Mouse (Mus musculus): ENCODE measurements around the gene Rftn1. TPM values are rescaled to one million over a fixed set of nuclear protein-coding genes. Genes with fewer than 3 reads are reported as not detected.

Gene Rftn1
- total RNA-seq, 2 experiments from 2014 or later: 11.4 to 16.9 TPM

DNA sequence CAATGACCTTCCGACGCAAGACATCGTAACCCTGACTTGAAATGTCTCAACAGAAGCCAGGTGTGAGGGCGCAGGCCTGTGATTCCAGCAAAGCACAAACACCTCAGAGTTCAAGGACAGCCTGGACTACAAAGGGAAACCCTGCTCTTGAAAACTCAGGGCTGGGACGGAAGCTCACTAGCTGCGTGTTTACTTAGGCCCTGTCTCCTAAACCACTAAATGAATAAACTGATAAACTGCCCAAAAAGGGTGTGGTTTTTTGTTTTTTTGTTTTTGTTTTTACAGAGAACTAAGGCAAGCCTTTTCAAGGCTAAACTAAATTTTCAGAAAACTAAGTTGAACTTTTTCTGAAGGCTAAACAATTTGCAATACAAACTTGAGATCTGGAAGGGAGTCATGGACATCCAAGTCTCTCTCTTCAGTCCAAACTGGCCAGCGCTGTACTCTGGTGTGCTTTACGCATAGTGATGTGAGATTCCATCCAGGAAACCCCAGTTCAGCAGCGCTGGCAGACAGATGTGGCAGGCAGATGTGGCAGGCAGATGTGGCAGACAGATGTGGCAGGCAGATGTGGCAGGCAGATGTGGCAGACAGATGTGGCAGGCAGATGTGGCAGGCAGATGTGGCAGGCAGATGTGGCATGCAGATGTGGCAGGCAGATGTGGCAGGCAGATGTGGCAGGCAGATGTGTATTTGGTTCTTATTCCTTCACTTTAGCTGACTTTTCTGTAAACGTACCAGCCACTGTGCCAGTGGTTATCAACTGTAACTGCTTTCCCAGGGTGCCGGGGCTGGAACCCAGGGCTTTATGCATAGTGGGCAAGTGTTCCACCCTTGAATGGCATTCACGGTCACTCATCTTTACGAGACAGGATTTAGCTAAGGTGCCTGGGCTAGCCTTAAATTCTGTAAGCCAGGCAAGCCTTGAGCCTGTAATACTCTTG, 158.7 kb downstream of the Rftn1 start:
- no peak overlapping the region for H3K4me3 ChIP-seq
- DNase-seq: no peak
- intact Hi-C loops (cut with DNase I): loop anchor here (5.0 kb wide), 2 partner anchors 45 to 110 kb away; no protein-coding TSS in a partner anchor
- no peak for TF ChIP-seq CTCF (IDR thresholded peaks at IDR 0.05)
- H3K27ac ChIP-seq: peak overlapping the region; percentile 77; the same call in 1 of the 2 replicates

DNA sequence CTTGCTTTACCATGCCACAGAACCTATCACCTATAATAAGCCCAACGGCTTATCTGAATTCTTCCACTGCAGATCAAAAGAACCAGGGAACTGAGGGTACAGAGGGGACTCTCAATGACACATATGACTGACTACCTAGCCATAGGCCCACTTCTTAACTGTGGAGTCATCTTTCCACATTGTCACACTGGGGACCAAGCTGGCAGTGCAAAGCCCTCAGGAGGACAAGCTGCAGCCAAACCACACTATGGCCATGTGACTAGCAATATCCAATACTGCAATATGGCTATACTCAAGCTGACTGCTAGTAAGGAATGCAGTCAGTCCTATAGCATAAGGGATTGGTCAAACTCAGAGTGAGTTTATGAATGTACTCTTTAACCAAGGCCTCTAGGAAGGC, 164.8 kb downstream of the Rftn1 start:
- TF ChIP-seq CTCF (IDR thresholded peaks at IDR 0.05): no peak
- DNase-seq: no peak
- intact Hi-C loops (cut with DNase I): no loop called here
- Histone ChIP-seq H3K4me3 (no peak overlapping the region), H3K27ac (peak overlapping the region; percentile 76)

DNA sequence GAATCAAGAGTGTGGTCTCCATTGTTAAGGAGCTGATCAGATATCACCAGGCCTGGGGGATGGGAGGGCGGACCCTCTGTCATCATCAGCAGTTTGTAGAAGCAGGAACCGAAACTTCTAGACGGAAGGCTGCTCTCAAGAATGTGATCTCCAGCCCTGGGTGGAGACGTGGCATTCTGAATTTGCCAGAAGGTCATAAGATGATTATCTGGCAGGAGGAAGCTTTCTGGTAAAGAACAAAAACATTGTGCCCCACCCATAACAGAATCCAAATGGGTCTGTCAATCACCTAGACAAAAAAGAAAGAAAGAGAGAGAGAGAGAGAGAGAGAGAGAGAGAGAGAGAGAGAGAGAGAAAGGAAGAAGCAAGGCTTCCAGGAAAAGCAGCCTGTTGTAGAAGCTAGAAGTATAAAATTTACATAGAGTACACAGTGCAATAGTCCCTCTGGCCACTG, 165.3 kb downstream of the Rftn1 start:
- DNase-seq: peak; percentile 58
- no peak for TF ChIP-seq CTCF (IDR thresholded peaks at IDR 0.05)
- no peak overlapping the region for H3K4me3 ChIP-seq
- H3K27ac ChIP-seq: peak overlapping the region; percentile 76
- intact Hi-C loops (cut with DNase I): no loop called here

GRCm38 (mm10) chr17:50021400-50021799, 169.1 kb downstream of the Rftn1 start:
- intact Hi-C loops (cut with DNase I): no loop called here
- no peak for TF ChIP-seq CTCF (IDR thresholded peaks at IDR 0.05)
- H3K27ac ChIP-seq: 0 out of 2 replicates have a peak overlapping the region, but pooled peaks have one; percentile 67
- H3K4me3 ChIP-seq: no peak overlapping the region
- DNase-seq: no peak

DNA sequence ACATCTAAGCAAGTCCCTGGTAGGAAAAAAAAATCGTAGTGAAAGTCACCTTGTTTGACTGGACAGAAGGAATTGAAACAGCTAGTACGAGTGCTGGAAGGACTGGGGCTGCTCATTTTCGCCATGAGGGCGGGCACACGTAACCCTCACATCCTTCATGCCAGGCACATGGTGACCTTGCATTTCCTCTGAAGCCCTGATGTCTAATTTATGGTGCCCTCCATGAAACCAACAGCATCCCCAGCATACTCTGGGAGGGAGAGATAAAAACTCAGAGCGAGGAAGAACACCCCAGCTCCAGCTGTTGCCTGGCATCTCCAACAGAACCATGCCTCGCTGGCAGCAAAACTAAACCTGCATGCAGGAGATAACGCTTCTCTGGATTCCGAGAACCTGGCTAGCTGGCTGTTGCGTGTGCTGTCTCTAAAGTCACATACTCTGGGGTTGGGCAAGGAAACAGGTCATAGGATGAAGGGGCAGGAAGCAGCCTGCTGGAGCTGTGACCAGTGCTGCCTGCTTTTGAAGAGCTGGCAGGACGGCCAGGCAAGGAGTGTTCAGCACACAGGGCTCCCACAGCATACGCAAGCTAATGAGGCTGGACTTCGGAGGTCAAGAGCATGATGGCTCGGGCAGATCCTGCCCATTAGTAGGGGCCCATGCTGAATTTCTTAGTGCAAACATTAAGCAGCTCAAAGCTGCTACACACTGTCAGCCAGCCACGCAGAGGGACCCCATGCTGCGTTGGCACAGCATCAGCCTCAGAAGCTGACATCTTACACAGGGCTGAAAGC, 170.1 kb downstream of the Rftn1 start:
- Histone ChIP-seq H3K4me3 (peak overlapping the region; percentile 37), H3K27ac (peak overlapping the region; percentile 67)
- intact Hi-C loops (cut with DNase I): no loop called here
- DNase-seq: no peak
- no peak for TF ChIP-seq CTCF (IDR thresholded peaks at IDR 0.05)

DNA sequence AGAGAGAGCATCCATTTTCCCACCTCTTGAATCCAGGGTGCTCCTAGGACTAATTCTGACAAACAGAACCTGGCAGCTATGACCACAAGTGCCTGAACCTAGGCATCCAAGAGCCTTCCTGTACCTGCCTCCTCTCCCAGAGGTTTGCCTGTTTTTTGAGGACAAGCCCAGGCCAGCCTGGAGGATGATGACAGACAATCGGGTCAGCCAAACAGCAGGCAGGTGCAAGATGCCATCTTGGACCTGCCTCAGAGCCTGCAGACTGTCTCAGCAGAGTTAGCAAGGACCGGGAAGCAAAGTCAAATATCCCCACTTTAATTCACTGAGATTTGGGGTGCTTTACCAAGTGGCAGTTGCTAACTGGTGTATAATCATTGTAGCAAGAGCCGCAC, 170.7 kb downstream of the Rftn1 start:
- DNase-seq: no peak
- Histone ChIP-seq H3K27ac (peak overlapping the region; percentile 67; the same call in 1 of the 2 replicates), H3K4me3 (no peak overlapping the region)
- TF ChIP-seq CTCF (IDR thresholded peaks at IDR 0.05): no peak
- intact Hi-C loops (cut with DNase I): no loop called here

GRCm38 (mm10) chr17:50019090-50019489, 171.4 kb downstream of the Rftn1 start:
- no peak overlapping the region for H3K4me3 ChIP-seq
- DNase-seq: peak; percentile 27
- H3K27ac ChIP-seq: peak overlapping the region; percentile 67
- intact Hi-C loops (cut with DNase I): no loop called here
- no peak for TF ChIP-seq CTCF (IDR thresholded peaks at IDR 0.05)

DNA sequence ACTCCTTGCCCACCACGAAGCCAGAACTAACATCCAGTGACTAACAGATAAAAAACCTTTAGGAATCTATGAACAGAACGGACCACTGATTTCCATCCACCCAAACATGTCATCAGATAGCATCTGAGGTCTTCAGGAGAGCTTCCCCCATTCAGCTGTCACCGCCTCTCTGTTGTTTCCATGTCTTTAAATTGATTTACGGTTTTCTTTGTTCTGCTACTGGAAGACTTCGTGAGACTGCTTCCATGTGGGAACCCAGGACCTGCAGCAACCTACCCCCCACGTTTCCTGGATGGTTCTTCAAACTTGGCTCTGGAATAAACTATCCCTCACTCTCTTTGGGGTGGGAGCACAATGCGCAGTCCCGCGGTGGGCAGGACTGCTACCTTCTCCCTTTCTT, 175.8 kb downstream of the Rftn1 start:
- Histone ChIP-seq H3K27ac (peak overlapping the region; percentile 62), H3K4me3 (no peak overlapping the region)
- peak; percentile 0 for DNase-seq
- TF ChIP-seq CTCF (IDR thresholded peaks at IDR 0.05): no peak
- intact Hi-C loops (cut with DNase I): no loop called here

DNA sequence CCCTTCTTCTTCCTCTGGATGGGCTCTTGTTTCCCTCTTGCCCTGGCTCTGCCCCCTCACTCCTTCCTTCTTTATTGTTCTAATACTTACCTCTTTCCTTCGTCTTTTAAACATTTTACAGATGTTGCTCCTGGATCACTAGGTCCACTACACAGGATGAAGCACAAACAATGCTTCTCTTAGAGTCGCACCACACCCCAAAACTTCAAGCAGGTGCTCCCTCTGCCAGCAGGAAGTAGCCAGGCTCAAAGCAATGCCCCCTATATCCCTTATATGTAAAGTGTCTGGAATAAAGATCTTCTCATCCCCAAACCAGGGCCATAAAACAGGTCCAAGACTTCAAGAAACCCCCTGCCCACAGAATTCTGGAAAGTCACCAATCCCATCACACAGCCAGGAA, 176.6 kb downstream of the Rftn1 start:
- peak overlapping the region; percentile 62 for H3K27ac ChIP-seq
- intact Hi-C loops (cut with DNase I): no loop called here
- H3K4me3 ChIP-seq: no peak overlapping the region
- no peak for TF ChIP-seq CTCF (IDR thresholded peaks at IDR 0.05)
- DNase-seq: no peak

- intact Hi-C loops (cut with DNase I): no loop called here
- H3K27ac ChIP-seq: no peak overlapping the region
- DNase-seq: no peak
These were observed 180.4 kb downstream of the Rftn1 start for GRCm38 (mm10) chr17:50010096-50010495.

DNA sequence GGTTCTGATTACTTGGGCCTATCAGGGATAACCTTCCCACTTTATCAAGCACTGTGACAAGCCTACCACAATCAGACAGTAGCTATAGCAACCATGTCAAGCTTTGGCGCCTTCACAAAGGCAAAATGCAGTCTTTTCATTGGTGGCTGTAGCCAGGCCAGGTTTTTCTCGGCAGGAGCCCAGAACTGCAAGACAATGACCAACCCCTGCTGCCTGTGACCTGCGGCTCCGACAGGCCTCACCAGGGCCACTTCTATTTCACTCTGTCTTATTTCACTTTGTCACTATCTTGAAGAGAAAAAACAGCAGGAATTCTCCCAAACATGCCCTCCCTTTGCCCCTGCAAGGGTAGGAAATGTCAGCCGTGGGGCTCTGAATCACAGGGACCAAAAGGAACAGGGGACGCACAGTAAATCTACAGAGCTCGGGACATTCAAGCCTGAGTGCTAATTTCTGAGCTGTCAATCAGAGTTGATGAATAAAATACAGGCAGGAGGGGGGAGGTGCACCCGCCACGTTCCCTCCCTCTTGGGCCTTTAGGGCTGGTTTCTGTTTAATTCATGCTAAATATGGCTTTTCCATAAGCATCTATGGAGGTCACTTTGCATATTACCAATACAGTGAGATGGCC, 183.6 kb downstream of the Rftn1 start:
- intact Hi-C loops (cut with DNase I): no loop called here
- TF ChIP-seq CTCF (IDR thresholded peaks at IDR 0.05): no peak
- no peak overlapping the region; the same call in 1 of the 2 replicates for H3K27ac ChIP-seq

More at GRCm38 (mm10) chr17:50010096-50010495, 180.4 kb downstream of the Rftn1 start:
- TF ChIP-seq CTCF (IDR thresholded peaks at IDR 0.05): no peak
- H3K4me3 ChIP-seq: no peak overlapping the region

GRCm38 (mm10) chr17:50006338-50006720, 184.1 kb downstream of the Rftn1 start:
- intact Hi-C loops (cut with DNase I): no loop called here
- Histone ChIP-seq H3K27ac (no peak overlapping the region; the same call in 1 of the 2 replicates), H3K4me3 (no peak overlapping the region)
- no peak for DNase-seq
- TF ChIP-seq CTCF (IDR thresholded peaks at IDR 0.05): no peak

More for the DNA sequence above, 183.6 kb downstream of the Rftn1 start:
- no peak overlapping the region for H3K4me3 ChIP-seq
- no peak for DNase-seq
